ENCODE assay signal across 8 mouse cellular contexts in genomic region chr4:98622996-98623673, GRCm38 (mm10).
A peak's percentile ranks its signal among the peaks of the same experiment; 100 is the strongest.
DNase-seq lines count a peak whose midpoint lies in the region; ATAC-seq and TF ChIP-seq lines count a peak whose summit lies in the region.
"Had no signal": no experiment of that assay in that cellular context is flagged by ENCODE, and none has a peak within 500 bp of the region (broad histone marks: within the 10 kb centered on the region; RNA-seq: fewer than 3 reads in every experiment).

No protein-coding gene starts in this region.

- H3K4me2 ChIP-seq in embryonic facial prominence, embryonic 12.5 days (replicated peaks), result no peak overlapping the region
- H3K4me2 ChIP-seq in intestine, embryonic 15.5 days (replicated peaks), result no peak overlapping the region
- H3K4me2 ChIP-seq in stomach, embryonic 14.5 days (replicated peaks; ENCODE audit: low read depth, low read length), result no peak overlapping the region

- no peak for TF ChIP-seq CTCF in left cerebral cortex, adult 2 months (IDR thresholded peaks at IDR 0.05)

- H3K9ac ChIP-seq in embryonic facial prominence, embryonic 12.5 days, result no peak overlapping the region
- no peak overlapping the region for H3K9ac ChIP-seq in intestine, embryonic 15.5 days
- no peak overlapping the region for H3K9ac ChIP-seq in stomach, embryonic 14.5 days (replicated peaks; ENCODE audit: low read depth, low read length)

- no peak overlapping the region for H3K4me3 ChIP-seq in left cerebral cortex, adult 2 months
- H3K4me3 ChIP-seq in embryonic facial prominence, embryonic 12.5 days, result no peak overlapping the region
- H3K4me3 ChIP-seq in intestine, embryonic 15.5 days (replicated peaks), result no peak overlapping the region
- no peak overlapping the region for H3K4me3 ChIP-seq in stomach, embryonic 14.5 days (ENCODE audit: low read depth, low read length)

- H3K9me3 ChIP-seq in embryonic facial prominence, embryonic 12.5 days, result no peaks in the 10 kb centered on the region
- H3K9me3 ChIP-seq in intestine, embryonic 15.5 days, result no peaks in the 10 kb centered on the region
- H3K9me3 ChIP-seq in stomach, embryonic 14.5 days (ENCODE audit: control insufficient read depth, low read depth, low read length), result no peaks in the 10 kb centered on the region

- H3K4me1 ChIP-seq in embryonic facial prominence, embryonic 12.5 days, result 0 out of 2 replicates have a peak, but pooled peaks cover 5% of the 10 kb centered on the region
- H3K4me1 ChIP-seq in intestine, embryonic 15.5 days (replicated peaks), result no peaks in the 10 kb centered on the region
- H3K4me1 ChIP-seq in stomach, embryonic 14.5 days (ENCODE audit: control insufficient read depth, insufficient read depth, low read length), result peaks cover 13% of the 10 kb centered on the region; the same call in 1 of the 2 replicates

- 45% methylated on average over 3 of the region's 3 CpGs for WGBS in embryonic facial prominence, embryonic 12.5 days
- WGBS in intestine, embryonic 15.5 days, result 26% methylated on average over 3 of the region's 3 CpGs
- 33% methylated on average over 3 of the region's 3 CpGs for WGBS in stomach, embryonic 14.5 days

- intact Hi-C loops in left cerebral cortex, adult 2 months (cut with DNase I), result loop anchor here (2.0 kb wide), 1 partner anchor 80 kb away; no protein-coding TSS in a partner anchor

- ATAC-seq in embryonic facial prominence, embryonic 12.5 days (ENCODE audit: insufficient number of reproducible peaks, insufficient read depth, low FRiP score, low TSS enrichment), result 0 out of 2 replicates have a peak, but pooled peaks have one; percentile 15
- peak; percentile 43 for ATAC-seq in intestine, embryonic 15.5 days
- ATAC-seq in stomach, embryonic 14.5 days (ENCODE audit: insufficient number of reproducible peaks, insufficient read depth, low FRiP score, low read depth), result peak; percentile 14; the same call in 1 of the 2 replicates

- DNase-seq in left cerebral cortex, adult 2 months (ENCODE audit: extremely low spot score in 1 of 2, low spot score in 2 of 2), result no peak
- DNase-seq in left cerebral cortex, adult 18-20 months (ENCODE audit: low spot score in 2 of 2), result no peak
- no peak for DNase-seq in cerebellum, adult 8-10 months
- no peak for DNase-seq in thymus, adult 18-20 months
- DNase-seq: cerebellum, adult 9-11 months had no signal

- H3K36me3 ChIP-seq in embryonic facial prominence, embryonic 12.5 days, result no peaks in the 10 kb centered on the region
- H3K36me3 ChIP-seq in intestine, embryonic 15.5 days, result no peaks in the 10 kb centered on the region
- H3K36me3 ChIP-seq in stomach, embryonic 14.5 days (ENCODE audit: control insufficient read depth, insufficient read depth, low read length), result no peaks in the 10 kb centered on the region

- no peaks in the 10 kb centered on the region for H3K27me3 ChIP-seq in embryonic facial prominence, embryonic 12.5 days
- H3K27me3 ChIP-seq in intestine, embryonic 15.5 days (replicated peaks), result no peaks in the 10 kb centered on the region
- no peaks in the 10 kb centered on the region for H3K27me3 ChIP-seq in stomach, embryonic 14.5 days (ENCODE audit: control insufficient read depth, insufficient read depth, low read length)

- peak overlapping the region; percentile 63 for H3K27ac ChIP-seq in left cerebral cortex, adult 2 months
- peak overlapping the region; percentile 63 for H3K27ac ChIP-seq in embryonic facial prominence, embryonic 12.5 days
- peak overlapping the region; percentile 38; the same call in 1 of the 2 replicates for H3K27ac ChIP-seq in intestine, embryonic 15.5 days
- H3K27ac ChIP-seq in stomach, embryonic 14.5 days (ENCODE audit: low read length), result peak overlapping the region; percentile 80
